Comparison of ENCODE assay signal across 8 mouse cellular contexts in the genomic region with DNA sequence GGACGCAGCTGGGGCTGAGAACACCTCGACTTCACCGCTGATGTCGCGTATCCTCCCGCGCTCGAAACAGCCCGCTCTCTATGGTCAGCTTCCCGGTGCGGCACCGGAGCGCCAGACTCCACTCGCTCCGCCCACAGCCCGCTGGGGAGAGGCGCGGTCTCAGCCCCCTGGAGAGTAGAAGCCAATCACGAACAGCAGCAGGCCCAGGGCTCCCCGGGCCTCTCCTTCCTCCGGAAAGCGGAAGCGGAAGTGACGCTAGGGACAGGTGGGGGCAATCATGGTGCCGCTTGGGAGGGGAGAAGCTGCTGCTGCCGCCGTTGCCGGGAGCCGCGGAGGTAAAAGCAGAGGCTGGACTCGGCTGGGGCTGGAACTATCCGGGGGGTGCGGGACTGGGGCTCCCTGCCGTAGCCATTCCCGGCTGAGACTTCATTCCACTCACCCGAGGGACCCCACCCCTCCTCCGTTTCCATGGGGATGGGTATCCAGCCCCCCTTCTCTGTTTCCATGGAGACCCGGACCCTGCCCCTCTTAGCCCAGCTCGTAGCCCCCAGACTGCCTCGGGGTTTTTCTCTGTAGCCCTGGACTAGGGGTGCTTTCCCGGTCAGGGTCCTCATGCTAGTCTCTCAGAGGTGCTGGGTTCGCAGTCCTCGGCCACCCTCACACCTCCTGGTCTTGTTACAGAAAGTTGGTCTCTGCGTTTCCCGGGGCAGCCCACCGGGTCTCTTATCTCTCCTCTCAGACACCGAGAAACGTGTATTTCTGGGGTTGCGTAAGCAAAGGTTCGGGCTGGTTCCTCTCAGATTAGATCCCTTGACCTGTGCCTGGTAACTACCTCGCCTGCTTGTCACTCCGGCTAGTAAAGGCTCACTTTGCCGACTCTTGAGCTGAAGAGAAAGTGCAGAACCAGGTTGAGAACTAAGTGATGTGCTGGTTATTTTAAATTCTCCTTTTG. TPM values are rescaled to one million over a fixed set of nuclear protein-coding genes. Genes with fewer than 3 reads are reported as not detected.
DNase-seq lines count a peak whose midpoint lies in the region; ATAC-seq lines count a peak whose summit lies in the region.

No protein-coding gene starts in this region.

- ATAC-seq in hindbrain, embryonic 12.5 days (ENCODE audit: low FRiP score): peak; percentile 100

- H3K9me3 ChIP-seq in hindbrain, embryonic 12.5 days (replicated peaks): no peaks in the 10 kb centered on the region

- H3K27me3 ChIP-seq in hindbrain, embryonic 12.5 days: no peaks in the 10 kb centered on the region

- peaks cover 18% of the 10 kb centered on the region for H3K4me1 ChIP-seq in hindbrain, embryonic 12.5 days

- DNase-seq in MN1 (ENCODE audit: low spot score): peak; percentile 93
- peak; percentile 95 for DNase-seq in cerebellum, adult 9-10 months
- DNase-seq in frontal cortex, adult 2 months (ENCODE audit: extremely low spot score in 1 of 2, low spot score in 1 of 2): peak; percentile 94 to 96
- peak; percentile 95 to 97 for DNase-seq in layer of hippocampus, postnatal 14 days (ENCODE audit: low spot score in 2 of 2)
- peak; percentile 98 for DNase-seq in lung, postnatal 14 days
- DNase-seq in retina, adult 2 months (ENCODE audit: low read depth, low spot score): peak; percentile 97
- peak; percentile 95 to 98 for DNase-seq in thymus, postnatal 36 days

- peak overlapping the region; percentile 90 for H3K4me2 ChIP-seq in hindbrain, embryonic 12.5 days (replicated peaks)

- peak overlapping the region; percentile 84 for H3K4me3 ChIP-seq in hindbrain, embryonic 12.5 days

- WGBS in hindbrain, embryonic 12.5 days: 2% methylated on average over 51 of the region's 53 CpGs

- H3K27ac ChIP-seq in hindbrain, embryonic 12.5 days: peak overlapping the region; percentile 94

- peaks cover 44% of the 10 kb centered on the region for H3K36me3 ChIP-seq in hindbrain, embryonic 12.5 days

- H3K9ac ChIP-seq in hindbrain, embryonic 12.5 days: peak overlapping the region; percentile 86

RNA-seq across cellular contexts. Expression of a gene that starts 0.7 kb away (rescaled TPM):
- 12.9 and 13.2 TPM in 2 replicates for polyA plus RNA-seq in frontal cortex, adult 2 months (2012; rRNA removed)
- 12.4 and 13.7 TPM in 2 replicates for polyA plus RNA-seq in hindbrain, embryonic 12.5 days (2016; fragmentation: Nextera tagmentation; extraction: Ambion mirVana)
- 10 to 100 TPM; 24.6 to 27.5 TPM for total RNA-seq in layer of hippocampus, postnatal 14 days (2021)

RNA-seq across cellular contexts. Expression of a gene that starts 47.9 kb away (rescaled TPM):
- 34.5 and 36.8 TPM in 2 replicates for polyA plus RNA-seq in frontal cortex, adult 2 months (2012; rRNA removed)
- 44.4 and 48.5 TPM in 2 replicates for polyA plus RNA-seq in hindbrain, embryonic 12.5 days (2016; fragmentation: Nextera tagmentation; extraction: Ambion mirVana)
- 10 to 100 TPM; 28.0 to 28.4 TPM for total RNA-seq in layer of hippocampus, postnatal 14 days (2021)

RNA-seq across cellular contexts. Expression of a gene that starts 48.4 kb away (rescaled TPM):
- 91.4 and 98.1 TPM in 2 replicates for polyA plus RNA-seq in frontal cortex, adult 2 months (2012; rRNA removed)
- polyA plus RNA-seq in hindbrain, embryonic 12.5 days (2016; fragmentation: Nextera tagmentation; extraction: Ambion mirVana): 77.6 and 84.0 TPM in 2 replicates
- total RNA-seq in layer of hippocampus, postnatal 14 days (2021): 100 to 1,000 TPM; 101 to 106 TPM

RNA-seq across cellular contexts. Expression of a gene that starts 59.4 kb away (rescaled TPM):
- polyA plus RNA-seq in frontal cortex, adult 2 months (2012; rRNA removed): 48.7 and 52.5 TPM in 2 replicates
- 4.4 and 7.3 TPM in 2 replicates for polyA plus RNA-seq in hindbrain, embryonic 12.5 days (2016; fragmentation: Nextera tagmentation; extraction: Ambion mirVana)
- 10 to 100 TPM; 44.3 to 46.1 TPM for total RNA-seq in layer of hippocampus, postnatal 14 days (2021)

Comparison
In these comparisons a context has a peak if more than half of its experiments do, and no peak if none do; other contexts are left out.
1. Peak in every context shown above with its lines: DNase-seq, ATAC-seq, H3K4me3 ChIP-seq and H3K27ac ChIP-seq.